Mouse (Mus musculus) liver, embryonic 11.5 days (tissue): ENCODE measurements around the gene Hoxa1. TPM values are rescaled to one million over a fixed set of nuclear protein-coding genes. Genes with fewer than 3 reads are reported as not detected.
A peak's percentile ranks its signal among the peaks of the same experiment; 100 is the strongest.

Experiments used
- ATAC-seq: fragments of 200-750 bp; cut with Nextera tagmentation; replicated peaks from 2 replicates; pipeline ENCODE4 v1.8.0; 2017; ENCODE audit warnings: moderate number of reproducible peaks, mild to moderate bottlenecking, moderate TSS enrichment, moderate library complexity; ENCODE audit not compliant: low FRiP score
- DNase-seq: peaks from one replicate; pipeline ENCODE4 v3.0.0-alpha.2; 2017; ENCODE audit warnings: low spot score
- H3K27ac ChIP-seq: fragments of 300-500 bp; sonication (generic); 2 replicates; pipeline ENCODE4 v1.5.1; 2014; ENCODE audit warnings: mild to moderate bottlenecking, low read depth, low read length, control low read depth
- H3K27me3 ChIP-seq: fragments of 300-500 bp; sonication (generic); replicated peaks from 2 replicates; pipeline ENCODE4 v1.6.1; 2014; ENCODE audit warnings: low read length, mixed read lengths; ENCODE audit not compliant: control insufficient read depth, insufficient read depth
- H3K36me3 ChIP-seq: fragments of 300-500 bp; sonication (generic); 2 replicates; pipeline ENCODE4 v1.6.1; 2014; ENCODE audit warnings: mild to moderate bottlenecking, low read length, moderate library complexity, mixed read lengths; ENCODE audit not compliant: control insufficient read depth, insufficient read depth
- H3K4me1 ChIP-seq: fragments of 300-500 bp; sonication (generic); replicated peaks from 2 replicates; pipeline ENCODE4 v1.6.1; 2014; ENCODE audit warnings: low read length, mixed read lengths; ENCODE audit not compliant: control insufficient read depth, insufficient read depth
- H3K4me2 ChIP-seq: fragments of 300-500 bp; sonication (generic); 2 replicates; pipeline ENCODE4 v1.6.1; 2014; ENCODE audit warnings: mild to moderate bottlenecking, control low read depth, moderate library complexity
- H3K4me3 ChIP-seq: fragments of 300-500 bp; sonication (generic); 2 replicates; pipeline ENCODE4 v1.5.1; 2014; ENCODE audit warnings: low read depth, low read length, control low read depth
- H3K9ac ChIP-seq: fragments of 300-500 bp; sonication (generic); 2 replicates; pipeline ENCODE4 v1.6.1; 2014; ENCODE audit warnings: low read depth, low read length, control low read depth
- H3K9me3 ChIP-seq: fragments of 300-500 bp; sonication (generic); 2 replicates; pipeline ENCODE4 v1.6.1; 2016; ENCODE audit warnings: low read length, inconsistent platforms, mixed read lengths; ENCODE audit not compliant: control insufficient read depth
- WGBS: fragments of 180-500 bp; shearing (Covaris S2); extraction: QIAGEN DNeasy Blood & Tissue Kit; methylation state at CpG from one replicate; pipeline ENCODE4 v1.1.7; 2014; 5-methylcytosine and 5-hydroxymethylcytosine counted together
- polyA plus RNA-seq: library from polyadenylated mRNA; unstranded; fragments of >200 nt; fragmentation: Nextera tagmentation; extraction: Ambion mirVana; gene quantifications from 2 replicates; pipeline ENCODE4 v1.2.1, GENCODE M21; 2014

Hoxa1 gene
- 2.6 and 3.2 TPM in 2 replicates for polyA plus RNA-seq

GRCm38 (mm10) chr6:52158276-52159051 lies at the start of gene Hoxa1:
Gene Hoxa1, minus strand, starts transcription at chr6:52158317.
- Histone ChIP-seq H3K4me2 (peak within 1 kb of the TSS; percentile 83), H3K9ac (peak within 1 kb of the TSS; percentile 55), H3K27me3 (peaks cover 97% of the 10 kb centered on the region), H3K9me3 (no peaks in the 10 kb centered on the region), H3K36me3 (no peaks in the 10 kb centered on the region), H3K27ac (peak within 1 kb of the TSS; percentile 84), H3K4me3 (peak within 1 kb of the TSS; percentile 66), H3K4me1 (no peaks in the 10 kb centered on the region)
- DNase-seq (peak; percentile 78), ATAC-seq (peak; percentile 73)
- WGBS = 1% methylated on average over 55 of the region's 55 CpGs

- H3K4me2 ChIP-seq = no peak overlapping the region
- no peaks in the 10 kb centered on the region for H3K9me3 ChIP-seq
- no peaks in the 10 kb centered on the region for H3K36me3 ChIP-seq
- DNase-seq (no peak), ATAC-seq (no peak)
- H3K4me3 ChIP-seq = no peak overlapping the region
- no peak overlapping the region for H3K27ac ChIP-seq
- no peaks in the 10 kb centered on the region; the same call in none of the 2 replicates for H3K4me1 ChIP-seq
- H3K27me3 ChIP-seq = peaks cover 99% of the 10 kb centered on the region
- H3K9ac ChIP-seq = no peak overlapping the region
Observed at GRCm38 (mm10) chr6:52207684-52207976, 49.5 kb upstream of the Hoxa1 start.

- Histone ChIP-seq H3K4me3 (no peak overlapping the region), H3K4me2 (no peak overlapping the region)
- 15% methylated on average over 4 of the region's 4 CpGs for WGBS
Observed at GRCm38 (mm10) chr6:52206882-52207683, 49.0 kb upstream of the Hoxa1 start.

GRCm38 (mm10) chr6:52205638-52206621 lies 47.8 kb upstream of the Hoxa1 start:
- H3K9me3 ChIP-seq = no peaks in the 10 kb centered on the region
- H3K27ac ChIP-seq = no peak overlapping the region; the same call in 1 of the 2 replicates
- DNase-seq = no peak
- H3K4me1 ChIP-seq = no peaks in the 10 kb centered on the region; the same call in 1 of the 2 replicates
- H3K36me3 ChIP-seq = no peaks in the 10 kb centered on the region
- 6% methylated on average over 55 of the region's 55 CpGs for WGBS
- H3K4me2 ChIP-seq = peak overlapping the region; percentile 73
- H3K27me3 ChIP-seq = peaks cover 99% of the 10 kb centered on the region
- ATAC-seq = no peak
- no peak overlapping the region for H3K9ac ChIP-seq
- peak overlapping the region; percentile 12; the same call in 1 of the 2 replicates for H3K4me3 ChIP-seq

More at GRCm38 (mm10) chr6:52206882-52207683, 49.0 kb upstream of the Hoxa1 start:
- Histone ChIP-seq H3K27ac (no peak overlapping the region; the same call in 1 of the 2 replicates), H3K9me3 (no peaks in the 10 kb centered on the region), H3K9ac (no peak overlapping the region), H3K36me3 (no peaks in the 10 kb centered on the region), H3K4me1 (no peaks in the 10 kb centered on the region; the same call in none of the 2 replicates), H3K27me3 (peaks cover 99% of the 10 kb centered on the region)
- ATAC-seq (no peak), DNase-seq (no peak)

- H3K4me2 ChIP-seq = peak overlapping the region; percentile 73; the same call in 1 of the 2 replicates
- H3K4me1 ChIP-seq = no peaks in the 10 kb centered on the region; the same call in 1 of the 2 replicates
- WGBS = 9% methylated on average over 14 of the region's 14 CpGs
- H3K9me3 ChIP-seq = no peaks in the 10 kb centered on the region
- H3K4me3 ChIP-seq = peak overlapping the region; percentile 12; the same call in 1 of the 2 replicates
- H3K9ac ChIP-seq = no peak overlapping the region
- DNase-seq (no peak), ATAC-seq (no peak)
- peaks cover 99% of the 10 kb centered on the region for H3K27me3 ChIP-seq
- no peak overlapping the region; the same call in 1 of the 2 replicates for H3K27ac ChIP-seq
- H3K36me3 ChIP-seq = no peaks in the 10 kb centered on the region
Observed at GRCm38 (mm10) chr6:52205221-52205620, 47.1 kb upstream of the Hoxa1 start.

GRCm38 (mm10) chr6:52204050-52204752 lies 46.1 kb upstream of the Hoxa1 start, which contains the start of gene Hoxa5:
Gene Hoxa5, minus strand, starts transcription at chr6:52204587.
- no peak for DNase-seq
- Histone ChIP-seq H3K27ac (peak within 1 kb of the TSS; percentile 65), H3K9me3 (no peaks in the 10 kb centered on the region), H3K4me1 (no peaks in the 10 kb centered on the region; the same call in 1 of the 2 replicates), H3K36me3 (no peaks in the 10 kb centered on the region), H3K4me3 (peak within 1 kb of the TSS; percentile 62), H3K4me2 (peak within 1 kb of the TSS; percentile 73), H3K27me3 (peaks cover 99% of the 10 kb centered on the region), H3K9ac (peak within 1 kb of the TSS; percentile 67)
- WGBS = under 1% methylated on average over 65 of the region's 65 CpGs
- ATAC-seq = no peak; the same call in 1 of the 2 replicates

- Histone ChIP-seq H3K4me2 (peak overlapping the region; percentile 73), H3K27ac (peak overlapping the region; percentile 65), H3K4me1 (no peaks in the 10 kb centered on the region; the same call in 1 of the 2 replicates), H3K4me3 (peak overlapping the region; percentile 62), H3K9ac (peak overlapping the region; percentile 67), H3K27me3 (peaks cover 99% of the 10 kb centered on the region), H3K9me3 (no peaks in the 10 kb centered on the region), H3K36me3 (no peaks in the 10 kb centered on the region)
- ATAC-seq (no peak), DNase-seq (no peak)
- WGBS = under 1% methylated on average over 46 of the region's 46 CpGs
Observed at GRCm38 (mm10) chr6:52203371-52204049, 45.4 kb upstream of the Hoxa1 start.
